Mouse (Mus musculus) stomach, postnatal 0 days (tissue): ENCODE results near the gene Zfp526.
A peak's percentile ranks its signal among the peaks of the same experiment; 100 is the strongest.

ENCODE experiments used
- CTCF ChIP-seq: IDR thresholded peaks from 2 replicates; pipeline ENCODE4 v1.5.1; 2016; ENCODE audit warnings: antibody characterized with exemption, low read depth, mild to moderate bottlenecking, moderate library complexity
- EP300 ChIP-seq: optimal IDR thresholded peaks from 2 replicates; pipeline ENCODE3; 2016; ENCODE audit warnings: antibody characterized with exemption

GRCm38 (mm10) chr7:25267301-25267750, 46.1 kb downstream of the Zfp526 start, which contains the start of gene Cic:
- peak; percentile 1 for TF ChIP-seq EP300
- no peak; the same call in 1 of the 2 replicates for TF ChIP-seq CTCF
